In genomic region chr12:80088143-80088542, GRCm38 (mm10) we compare ENCODE assay signal across 16 mouse cellular contexts. TPM values are rescaled to one million over a fixed set of nuclear protein-coding genes. Genes with fewer than 3 reads are reported as not detected.
DNase-seq lines count a peak whose midpoint lies in the region; ATAC-seq and TF ChIP-seq lines count a peak whose summit lies in the region.
"Had no signal": no experiment of that assay in that cellular context is flagged by ENCODE, and none has a peak within 500 bp of the region (broad histone marks: within the 10 kb centered on the region; RNA-seq: fewer than 3 reads in every experiment).

No protein-coding gene starts in this region.

- ATAC-seq in intestine, embryonic 15.5 days: peak; percentile 32; the same call in 1 of the 2 replicates
- peak; percentile 78 for ATAC-seq in liver, embryonic 15.5 days (ENCODE audit: insufficient read depth)
- peak; percentile 68 for ATAC-seq in stomach, postnatal 0 days (ENCODE audit: low FRiP score, low TSS enrichment)
- ATAC-seq in forebrain, embryonic 13.5 days: no peak
- no peak for ATAC-seq in inflammation-experienced regulatory T-cells, adult 6 months

- 0 out of 2 replicates have a peak overlapping the region, but pooled peaks have one; percentile 6 for H3K27ac ChIP-seq in intestine, embryonic 15.5 days
- H3K27ac ChIP-seq in liver, embryonic 15.5 days (replicated peaks): peak overlapping the region; percentile 88
- H3K27ac ChIP-seq in stomach, postnatal 0 days (replicated peaks): no peak overlapping the region
- H3K27ac ChIP-seq in forebrain, embryonic 13.5 days: no peak overlapping the region
- H3K27ac ChIP-seq: hindbrain, embryonic 14.5 days; limb, embryonic 13.5 days had no signal

- no peaks in the 10 kb centered on the region for H3K36me3 ChIP-seq in intestine, embryonic 15.5 days
- no peaks in the 10 kb centered on the region for H3K36me3 ChIP-seq in liver, embryonic 15.5 days (replicated peaks)
- no peaks in the 10 kb centered on the region for H3K36me3 ChIP-seq in stomach, postnatal 0 days (ENCODE audit: control insufficient read depth, insufficient read depth, low read length)
- H3K36me3 ChIP-seq in forebrain, embryonic 13.5 days (ENCODE audit: poor library complexity, severe bottlenecking): no peaks in the 10 kb centered on the region
- H3K36me3 ChIP-seq: limb, embryonic 13.5 days had no signal

- peak; percentile 45 for DNase-seq in c-Kit-negative CD71-positive TER-119-positive erythroid progenitor cells, embryonic 14.5 days (ENCODE audit: low read depth, low spot score)
- DNase-seq in stomach, postnatal 0 days (ENCODE audit: low spot score): no peak
- DNase-seq in cerebellum, adult 11 months: no peak
- DNase-seq: cerebellum, adult 8-10 months; gastrocnemius, postnatal 36 days; heart, postnatal 14 days; kidney, adult 18-20 months; kidney, postnatal 14 days; right cerebral cortex, adult 18-20 months had no signal

- no peaks in the 10 kb centered on the region for H3K27me3 ChIP-seq in intestine, embryonic 15.5 days (replicated peaks)
- H3K27me3 ChIP-seq in liver, embryonic 15.5 days: no peaks in the 10 kb centered on the region
- H3K27me3 ChIP-seq in stomach, postnatal 0 days (ENCODE audit: control insufficient read depth, insufficient read depth, low read length): no peaks in the 10 kb centered on the region
- H3K27me3 ChIP-seq in forebrain, embryonic 13.5 days: no peaks in the 10 kb centered on the region
- H3K27me3 ChIP-seq: limb, embryonic 13.5 days had no signal

- H3K9ac ChIP-seq in intestine, embryonic 15.5 days: no peak overlapping the region
- H3K9ac ChIP-seq in liver, embryonic 15.5 days: no peak overlapping the region; the same call in 1 of the 2 replicates
- no peak overlapping the region for H3K9ac ChIP-seq in stomach, postnatal 0 days (ENCODE audit: low read length)
- no peak overlapping the region for H3K9ac ChIP-seq in forebrain, embryonic 13.5 days
- H3K9ac ChIP-seq: hindbrain, embryonic 14.5 days; limb, embryonic 13.5 days had no signal

- TF ChIP-seq CTCF in stomach, postnatal 0 days (IDR thresholded peaks at IDR 0.05; ENCODE audit: low read depth): no peak

- TF ChIP-seq EP300 in stomach, postnatal 0 days (optimal IDR thresholded peaks at IDR 0.05): no peak

- H3K4me1 ChIP-seq in intestine, embryonic 15.5 days (replicated peaks): peaks cover 33% of the 10 kb centered on the region
- peaks cover 81% of the 10 kb centered on the region for H3K4me1 ChIP-seq in liver, embryonic 15.5 days (replicated peaks)
- peaks cover 7% of the 10 kb centered on the region for H3K4me1 ChIP-seq in stomach, postnatal 0 days (replicated peaks; ENCODE audit: control insufficient read depth, insufficient read depth)
- H3K4me1 ChIP-seq in forebrain, embryonic 13.5 days: no peaks in the 10 kb centered on the region

- H3K4me3 ChIP-seq in intestine, embryonic 15.5 days (replicated peaks): no peak overlapping the region
- H3K4me3 ChIP-seq in liver, embryonic 15.5 days (replicated peaks): no peak overlapping the region
- H3K4me3 ChIP-seq in stomach, postnatal 0 days (ENCODE audit: low read depth, low read length): no peak overlapping the region
- H3K4me3 ChIP-seq in forebrain, embryonic 13.5 days: no peak overlapping the region
- H3K4me3 ChIP-seq: limb, embryonic 13.5 days had no signal

- H3K9me3 ChIP-seq in intestine, embryonic 15.5 days: no peaks in the 10 kb centered on the region
- H3K9me3 ChIP-seq in liver, embryonic 15.5 days (replicated peaks): no peaks in the 10 kb centered on the region
- H3K9me3 ChIP-seq in stomach, postnatal 0 days (ENCODE audit: control insufficient read depth, low read length): no peaks in the 10 kb centered on the region
- no peaks in the 10 kb centered on the region for H3K9me3 ChIP-seq in forebrain, embryonic 13.5 days (replicated peaks)
- H3K9me3 ChIP-seq: limb, embryonic 13.5 days had no signal

- no peak overlapping the region for H3K4me2 ChIP-seq in intestine, embryonic 15.5 days (replicated peaks)
- peak overlapping the region; percentile 42 for H3K4me2 ChIP-seq in liver, embryonic 15.5 days
- H3K4me2 ChIP-seq in stomach, postnatal 0 days (replicated peaks; ENCODE audit: low read depth): no peak overlapping the region
- H3K4me2 ChIP-seq in forebrain, embryonic 13.5 days: no peak overlapping the region
- H3K4me2 ChIP-seq: heart, embryonic 11.5 days; hindbrain, embryonic 14.5 days; limb, embryonic 13.5 days had no signal

- WGBS in intestine, embryonic 15.5 days: 74% methylated on average over 4 of the region's 4 CpGs
- WGBS in liver, embryonic 15.5 days (ENCODE audit: insufficient replicate concordance): 29% methylated on average over 4 of the region's 4 CpGs
- WGBS in stomach, postnatal 0 days: 73% methylated on average over 4 of the region's 4 CpGs
- 89% methylated on average over 4 of the region's 4 CpGs for WGBS in forebrain, embryonic 13.5 days

RNA-seq across cellular contexts. Expression of gene Zfp36l1, which starts 24.7 kb away (rescaled TPM):
- 95.8 and 107 TPM in 2 replicates for polyA plus RNA-seq in intestine, embryonic 15.5 days (2015; fragmentation: Nextera tagmentation; extraction: Ambion mirVana)
- 23.7 and 24.5 TPM in 2 replicates for polyA plus RNA-seq in liver, embryonic 15.5 days (2015; fragmentation: Nextera tagmentation; extraction: Ambion mirVana)
- polyA plus RNA-seq in stomach, postnatal 0 days (2015; fragmentation: Nextera tagmentation; extraction: Ambion mirVana): 90.8 and 98.5 TPM in 2 replicates
- 52.6 and 60.2 TPM in 2 replicates for polyA plus RNA-seq in forebrain, embryonic 13.5 days (2015; fragmentation: Nextera tagmentation; extraction: Ambion mirVana)
- polyA plus RNA-seq in inflammation-experienced regulatory T-cells, adult 6 months (2017; shearing (Covaris generic)): 100 to 1,000 TPM; 109 to 177 (median 123) TPM

Comparison
In these comparisons a context has a peak if more than half of its experiments do, and no peak if none do; other contexts are left out.
1. ATAC-seq: peak in intestine, embryonic 15.5 days (single experiment), liver, embryonic 15.5 days (single experiment) and stomach, postnatal 0 days (single experiment); none in forebrain, embryonic 13.5 days (single experiment) and inflammation-experienced regulatory T-cells, adult 6 months (single experiment).
2. H3K27ac ChIP-seq: peak in intestine, embryonic 15.5 days (single experiment) and liver, embryonic 15.5 days (single experiment); none in stomach, postnatal 0 days (single experiment) and forebrain, embryonic 13.5 days (single experiment).